Mouse (Mus musculus) forebrain, embryonic 14.5 days (tissue): ENCODE measurements around the gene Agap3. TPM values are rescaled to one million over a fixed set of nuclear protein-coding genes. Genes with fewer than 3 reads are reported as not detected.

Experiments
- ATAC-seq: fragments of 200-750 bp; cut with Nextera tagmentation; 2 replicates; pipeline ENCODE4 v1.8.0; 2017; ENCODE audit warnings: mild to moderate bottlenecking, moderate library complexity
- DNase-seq: peaks from one replicate; pipeline ENCODE4 v3.0.0-alpha.2; 2015; ENCODE audit warnings: low spot score
- H3K27ac ChIP-seq: fragments of 300-500 bp; sonication (generic); 2 replicates; pipeline ENCODE4 v1.5.1; 2014; ENCODE audit warnings: low read depth, mild to moderate bottlenecking, control low read depth, low read length, moderate library complexity
- H3K27me3 ChIP-seq: fragments of 300-500 bp; sonication (generic); replicated peaks from 2 replicates; pipeline ENCODE4 v1.6.1; 2014; ENCODE audit warnings: low read length, control low read depth, mixed read lengths; ENCODE audit not compliant: control insufficient read depth, insufficient read depth
- H3K36me3 ChIP-seq: fragments of 300-500 bp; sonication (generic); 2 replicates; pipeline ENCODE4 v1.6.1; 2014; ENCODE audit warnings: low read length, control low read depth; ENCODE audit not compliant: control insufficient read depth, insufficient read depth
- H3K4me1 ChIP-seq: fragments of 300-500 bp; sonication (generic); 2 replicates; pipeline ENCODE4 v1.6.1; 2014; ENCODE audit warnings: antibody characterized with exemption, low read length, control low read depth; ENCODE audit not compliant: control insufficient read depth, insufficient read depth
- H3K4me2 ChIP-seq: fragments of 300-500 bp; sonication (generic); 2 replicates; pipeline ENCODE4 v1.6.1; 2014; ENCODE audit warnings: mild to moderate bottlenecking, control low read depth, low read length
- H3K4me3 ChIP-seq: fragments of 300-500 bp; sonication (generic); 2 replicates; pipeline ENCODE4 v1.5.1; 2014; ENCODE audit warnings: low read depth, low read length, control low read depth
- H3K9ac ChIP-seq: fragments of 300-500 bp; sonication (generic); 2 replicates; pipeline ENCODE4 v1.6.1; 2014; ENCODE audit warnings: mild to moderate bottlenecking, low read length, control low read depth, moderate library complexity
- H3K9me3 ChIP-seq: fragments of 300-500 bp; sonication (generic); replicated peaks from 2 replicates; pipeline ENCODE4 v1.6.1; 2016; ENCODE audit warnings: low read length, control low read depth, mixed read lengths; ENCODE audit not compliant: control insufficient read depth
- WGBS: fragments of 180-500 bp; shearing (Covaris S2); extraction: QIAGEN DNeasy Blood & Tissue Kit; methylation state at CpG from one replicate; pipeline ENCODE4 v1.1.7; 2014; 5-methylcytosine and 5-hydroxymethylcytosine counted together
- polyA plus RNA-seq: library from polyadenylated mRNA; unstranded; fragments of >200 nt; fragmentation: Nextera tagmentation; extraction: Ambion mirVana; gene quantifications from 2 replicates; pipeline ENCODE4 v1.2.1, GENCODE M21; 2014

The Agap3 gene
- polyA plus RNA-seq, 1 experiment from 2014 or later: 49.5 TPM

GRCm38 (mm10) chr5:24540387-24541143 lies 88.6 kb downstream of the Agap3 start, which contains the start of gene Asb10:
Gene Asb10 (minus strand): TSS chr5:24540978.
- peaks cover 4% of the 10 kb centered on the region; the same call in 1 of the 2 replicates for H3K4me1 ChIP-seq
- H3K27me3 ChIP-seq: no peaks in the 10 kb centered on the region
- DNase-seq (no peak), ATAC-seq (no peak)
- H3K36me3 ChIP-seq: no peaks in the 10 kb centered on the region
- H3K4me2 ChIP-seq: no peak within 1 kb of the TSS
- no peak within 1 kb of the TSS for H3K4me3 ChIP-seq
- 53% methylated on average over 14 of the region's 14 CpGs for WGBS
- H3K27ac ChIP-seq: no peak within 1 kb of the TSS
- H3K9me3 ChIP-seq: no peaks in the 10 kb centered on the region
- H3K9ac ChIP-seq: no peak within 1 kb of the TSS

- H3K9me3 ChIP-seq: no peaks in the 10 kb centered on the region
- 39% methylated on average over 6 of the region's 6 CpGs for WGBS
- H3K36me3 ChIP-seq: no peaks in the 10 kb centered on the region
- H3K4me2 ChIP-seq: no peak overlapping the region
- H3K4me1 ChIP-seq: peaks cover 4% of the 10 kb centered on the region; the same call in 1 of the 2 replicates
- no peak overlapping the region for H3K9ac ChIP-seq
- no peak overlapping the region for H3K4me3 ChIP-seq
- H3K27ac ChIP-seq: no peak overlapping the region
- H3K27me3 ChIP-seq: no peaks in the 10 kb centered on the region
- DNase-seq: no peak
- ATAC-seq: no peak
These were observed 89.2 kb downstream of the Agap3 start for GRCm38 (mm10) chr5:24541144-24541569.

- H3K36me3 ChIP-seq: no peaks in the 10 kb centered on the region
- no peak overlapping the region for H3K4me3 ChIP-seq
- WGBS: 77% methylated on average over 7 of the region's 7 CpGs
- H3K9ac ChIP-seq: no peak overlapping the region
- no peaks in the 10 kb centered on the region for H3K27me3 ChIP-seq
- ATAC-seq: no peak
- peaks cover under 1% of the 10 kb centered on the region; the same call in 1 of the 2 replicates for H3K4me1 ChIP-seq
- no peak overlapping the region for H3K4me2 ChIP-seq
- no peak for DNase-seq
- no peak overlapping the region for H3K27ac ChIP-seq
- no peaks in the 10 kb centered on the region for H3K9me3 ChIP-seq
These were observed 90.7 kb downstream of the Agap3 start for GRCm38 (mm10) chr5:24542643-24543042.

- Histone ChIP-seq H3K4me2 (peak overlapping the region; percentile 45), H3K27me3 (no peaks in the 10 kb centered on the region), H3K4me3 (no peak overlapping the region), H3K9me3 (no peaks in the 10 kb centered on the region), H3K36me3 (no peaks in the 10 kb centered on the region), H3K9ac (peak overlapping the region; percentile 37; the same call in 1 of the 2 replicates), H3K4me1 (peaks cover 15% of the 10 kb centered on the region), H3K27ac (peak overlapping the region; percentile 65)
- ATAC-seq (peak; percentile 93), DNase-seq (peak; percentile 90)
- WGBS: 17% methylated on average over 26 of the region's 26 CpGs
These were observed 98.8 kb downstream of the Agap3 start for GRCm38 (mm10) chr5:24550598-24551316.

- Histone ChIP-seq H3K27me3 (no peaks in the 10 kb centered on the region), H3K4me3 (no peak overlapping the region), H3K36me3 (no peaks in the 10 kb centered on the region), H3K9me3 (no peaks in the 10 kb centered on the region), H3K9ac (peak overlapping the region; percentile 30; the same call in 1 of the 2 replicates), H3K4me2 (peak overlapping the region; percentile 45), H3K27ac (peak overlapping the region; percentile 28; the same call in 1 of the 2 replicates), H3K4me1 (peaks cover 15% of the 10 kb centered on the region)
- peak; percentile 37 for ATAC-seq
- no peak for DNase-seq
- 40% methylated on average over 2 of the region's 2 CpGs for WGBS
These were observed 99.3 kb downstream of the Agap3 start for GRCm38 (mm10) chr5:24551317-24551688.

Other genes starting within 250 kb of the Agap3 start
- 4.7 and 5.2 TPM in 2 replicates for gene Kcnh2, start 100.6 kb upstream of the Agap3 start, polyA plus RNA-seq
- gene Nos3, start 87.4 kb upstream of the Agap3 start, polyA plus RNA-seq: 4.6 and 7.6 TPM in 2 replicates
- 0.48 and 0.74 TPM in 2 replicates for gene Atg9b, start 60.0 kb upstream of the Agap3 start, polyA plus RNA-seq
- 37.1 and 43.1 TPM in 2 replicates for gene Abcb8, start 58.5 kb upstream of the Agap3 start, polyA plus RNA-seq
- gene Asic3, start 38.8 kb upstream of the Agap3 start, polyA plus RNA-seq: not detected in 2 replicates
- gene Cdk5, start 28.6 kb upstream of the Agap3 start, polyA plus RNA-seq: 106 and 113 TPM in 2 replicates
- 11.5 and 14.6 TPM in 2 replicates for gene Slc4a2, start 28.3 kb upstream of the Agap3 start, polyA plus RNA-seq
- gene Fastk, start 6.9 kb upstream of the Agap3 start, polyA plus RNA-seq: 89.3 and 94.3 TPM in 2 replicates
- gene Tmub1, start 4.3 kb upstream of the Agap3 start, polyA plus RNA-seq: 45.5 and 47.5 TPM in 2 replicates
- 0.49 and 0.51 TPM in 2 replicates for gene Gbx1, start 75.0 kb downstream of the Agap3 start, polyA plus RNA-seq
- 0.09 and 0.17 TPM in 2 replicates for gene Asb10, start 88.8 kb downstream of the Agap3 start, polyA plus RNA-seq
- gene 4931409K22Rik, start 104.6 kb downstream of the Agap3 start, polyA plus RNA-seq: 0.06 and 0.09 TPM in 2 replicates
- gene Abcf2, start 125.3 kb downstream of the Agap3 start, polyA plus RNA-seq: 111 and 112 TPM in 2 replicates
- gene Chpf2, start 134.6 kb downstream of the Agap3 start, polyA plus RNA-seq: 10.6 and 13.8 TPM in 2 replicates
- 170 and 177 TPM in 2 replicates for gene Smarcd3, start 172.2 kb downstream of the Agap3 start, polyA plus RNA-seq
- gene Nub1, start 233.4 kb downstream of the Agap3 start, polyA plus RNA-seq: 59.8 and 65.3 TPM in 2 replicates